Mouse (Mus musculus): ENCODE measurements around the gene R3hdm2.

The R3hdm2 gene

GRCm38 (mm10) chr10:127491128-127491512 is 111.0 kb downstream of the R3hdm2 start:
- no peak for DNase-seq (ENCODE audit: low read depth, low spot score)

GRCm38 (mm10) chr10:127492118-127492517 is 112.0 kb downstream of the R3hdm2 start:
- no peak for DNase-seq (ENCODE audit: low read depth, low spot score)

- DNase-seq (ENCODE audit: low read depth, low spot score) = no peak
Observed at GRCm38 (mm10) chr10:127496156-127496555, 116.0 kb downstream of the R3hdm2 start.

- DNase-seq (ENCODE audit: low read depth, low spot score) = no peak
Observed at GRCm38 (mm10) chr10:127499516-127499915, 119.4 kb downstream of the R3hdm2 start.

GRCm38 (mm10) chr10:127500042-127500441 is 119.9 kb downstream of the R3hdm2 start:
- DNase-seq (ENCODE audit: low read depth, low spot score) = no peak

- DNase-seq (ENCODE audit: low read depth, low spot score) = no peak
Observed at GRCm38 (mm10) chr10:127500894-127501893, 121.1 kb downstream of the R3hdm2 start, which contains the start of gene Stac3. Gene Stac3, plus strand, starts transcription at chr10:127501686.

GRCm38 (mm10) chr10:127508239-127508638 is 128.1 kb downstream of the R3hdm2 start:
- DNase-seq (ENCODE audit: low read depth, low spot score) = peak; percentile 62

- peak; percentile 90 for DNase-seq (ENCODE audit: low read depth, low spot score)
Observed at GRCm38 (mm10) chr10:127509051-127509836, 129.1 kb downstream of the R3hdm2 start.

GRCm38 (mm10) chr10:127509837-127510701 is 129.9 kb downstream of the R3hdm2 start:
- DNase-seq (ENCODE audit: low read depth, low spot score) = no peak

- DNase-seq (ENCODE audit: low read depth, low spot score) = no peak
Observed at GRCm38 (mm10) chr10:127510895-127511617, 130.9 kb downstream of the R3hdm2 start.

GRCm38 (mm10) chr10:127511634-127512306 is 131.6 kb downstream of the R3hdm2 start:
- DNase-seq (ENCODE audit: low read depth, low spot score) = no peak

- no peak for DNase-seq (ENCODE audit: low read depth, low spot score)
Observed at GRCm38 (mm10) chr10:127512307-127512666, 132.2 kb downstream of the R3hdm2 start.

- peak; percentile 88 for DNase-seq (ENCODE audit: low read depth, low spot score)
Observed at GRCm38 (mm10) chr10:127512813-127513212, 132.7 kb downstream of the R3hdm2 start.

GRCm38 (mm10) chr10:127513501-127514091 is 133.5 kb downstream of the R3hdm2 start:
- DNase-seq (ENCODE audit: low read depth, low spot score) = no peak

GRCm38 (mm10) chr10:127514111-127514698 is 134.1 kb downstream of the R3hdm2 start:
- no peak for DNase-seq (ENCODE audit: low read depth, low spot score)

GRCm38 (mm10) chr10:127514764-127515163 is 134.6 kb downstream of the R3hdm2 start, which contains the start of gene Ndufa4l2:
Gene Ndufa4l2, plus strand, starts transcription at chr10:127514967.
- DNase-seq (ENCODE audit: low read depth, low spot score) = no peak

- DNase-seq (ENCODE audit: low read depth, low spot score) = no peak
Observed at GRCm38 (mm10) chr10:127515271-127515982, 135.3 kb downstream of the R3hdm2 start.

- DNase-seq (ENCODE audit: low read depth, low spot score) = no peak
Observed at GRCm38 (mm10) chr10:127515983-127516459, 135.9 kb downstream of the R3hdm2 start.
